Mouse (Mus musculus) intestine, embryonic 16.5 days (tissue): ENCODE measurements around the gene Synj1. TPM values are rescaled to one million over a fixed set of nuclear protein-coding genes. Genes with fewer than 3 reads are reported as not detected.

Experiments
- ATAC-seq: fragments of 200-750 bp; cut with Nextera tagmentation; 2 replicates; pipeline ENCODE4 v1.8.0; 2017; ENCODE audit warnings: moderate TSS enrichment, moderate library complexity
- H3K27ac ChIP-seq: fragments of 300-500 bp; sonication (generic); 2 replicates; pipeline ENCODE4 v1.5.1; 2014; ENCODE audit warnings: mild to moderate bottlenecking, low read length
- H3K27me3 ChIP-seq: fragments of 300-500 bp; sonication (generic); replicated peaks from 2 replicates; pipeline ENCODE4 v1.6.1; 2014; ENCODE audit warnings: low read length, control low read depth, mixed read lengths; ENCODE audit not compliant: control insufficient read depth, insufficient read depth
- H3K36me3 ChIP-seq: fragments of 300-500 bp; sonication (generic); 2 replicates; pipeline ENCODE4 v1.6.1; 2014; ENCODE audit warnings: low read length, control low read depth; ENCODE audit not compliant: control insufficient read depth, insufficient read depth
- H3K4me1 ChIP-seq: fragments of 300-500 bp; sonication (generic); 2 replicates; pipeline ENCODE4 v1.6.1; 2014; ENCODE audit warnings: low read length, control low read depth, mixed read lengths; ENCODE audit not compliant: control insufficient read depth, insufficient read depth
- H3K4me2 ChIP-seq: fragments of 300-500 bp; sonication (generic); 2 replicates; pipeline ENCODE4 v1.6.1; 2014; ENCODE audit warnings: low read depth, low read length, control low read depth
- H3K4me3 ChIP-seq: fragments of 300-500 bp; sonication (generic); 2 replicates; pipeline ENCODE4 v1.5.1; 2014; ENCODE audit warnings: mild to moderate bottlenecking, low read length
- H3K9ac ChIP-seq: fragments of 300-500 bp; sonication (generic); 2 replicates; pipeline ENCODE4 v1.6.1; 2014; ENCODE audit warnings: low read depth, low read length
- H3K9me3 ChIP-seq: fragments of 300-500 bp; sonication (generic); 2 replicates; pipeline ENCODE4 v1.6.1; 2016; ENCODE audit warnings: low read length, control low read depth; ENCODE audit not compliant: control insufficient read depth
- WGBS: fragments of 180-500 bp; shearing (Covaris S2); extraction: QIAGEN DNeasy Blood & Tissue Kit; methylation state at CpG from one replicate; pipeline ENCODE4 v1.1.7; 2014; 5-methylcytosine and 5-hydroxymethylcytosine counted together
- polyA plus RNA-seq: library from polyadenylated mRNA; unstranded; fragments of >200 nt; fragmentation: Nextera tagmentation; extraction: Ambion mirVana; gene quantifications from 2 replicates; pipeline ENCODE4 v1.2.1, GENCODE M21; 2015

Synj1 gene
- polyA plus RNA-seq, 1 experiment from 2014 or later, result 16.5 TPM

DNA sequence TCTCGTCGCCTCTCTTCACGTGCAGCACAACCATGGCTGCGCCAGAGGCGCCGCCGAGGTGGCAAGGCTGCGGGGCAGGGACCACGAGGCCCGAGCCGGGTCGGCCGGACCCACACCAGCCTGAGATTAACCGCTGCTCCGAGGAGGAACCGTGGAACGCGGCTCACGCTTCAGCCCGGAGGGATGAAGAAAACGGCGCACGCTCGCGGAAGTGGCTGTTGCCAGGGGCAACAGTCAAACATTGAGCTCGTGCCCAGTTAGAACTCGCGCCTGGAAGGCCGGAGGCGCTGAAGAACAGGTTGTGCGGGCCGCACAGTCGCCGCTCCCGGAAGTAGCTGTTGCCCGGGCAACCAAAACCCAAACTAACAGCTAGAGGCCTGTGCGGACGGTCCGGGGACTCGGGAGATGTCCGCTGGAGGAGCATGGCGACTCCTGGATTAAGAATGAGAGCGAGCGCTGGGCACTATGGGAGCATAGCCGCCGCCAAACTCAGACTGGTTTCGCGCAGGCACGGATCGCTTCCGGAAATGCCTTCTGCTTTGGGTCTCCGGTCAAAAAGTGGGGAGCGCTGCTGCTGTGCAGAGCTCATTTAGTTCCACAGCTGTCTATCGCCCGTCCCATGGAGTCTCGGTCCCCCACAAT lies 76.3 kb downstream of the Synj1 start, which contains the start of gene Cfap298:
Cfap298 (minus strand) TSS at position 428 of the 642 bp plus-strand sequence.
- H3K27ac ChIP-seq, result peak within 1 kb of the TSS; percentile 86
- peak within 1 kb of the TSS; percentile 82 for H3K9ac ChIP-seq
- peak; percentile 99 for ATAC-seq
- no peaks in the 10 kb centered on the region for H3K36me3 ChIP-seq
- peak within 1 kb of the TSS; percentile 55 for H3K4me2 ChIP-seq
- H3K4me3 ChIP-seq, result peak within 1 kb of the TSS; percentile 91
- under 1% methylated on average over 56 of the region's 56 CpGs for WGBS
- H3K4me1 ChIP-seq, result peaks cover 5% of the 10 kb centered on the region; the same call in 1 of the 2 replicates
- no peaks in the 10 kb centered on the region for H3K9me3 ChIP-seq
- no peaks in the 10 kb centered on the region for H3K27me3 ChIP-seq

DNA sequence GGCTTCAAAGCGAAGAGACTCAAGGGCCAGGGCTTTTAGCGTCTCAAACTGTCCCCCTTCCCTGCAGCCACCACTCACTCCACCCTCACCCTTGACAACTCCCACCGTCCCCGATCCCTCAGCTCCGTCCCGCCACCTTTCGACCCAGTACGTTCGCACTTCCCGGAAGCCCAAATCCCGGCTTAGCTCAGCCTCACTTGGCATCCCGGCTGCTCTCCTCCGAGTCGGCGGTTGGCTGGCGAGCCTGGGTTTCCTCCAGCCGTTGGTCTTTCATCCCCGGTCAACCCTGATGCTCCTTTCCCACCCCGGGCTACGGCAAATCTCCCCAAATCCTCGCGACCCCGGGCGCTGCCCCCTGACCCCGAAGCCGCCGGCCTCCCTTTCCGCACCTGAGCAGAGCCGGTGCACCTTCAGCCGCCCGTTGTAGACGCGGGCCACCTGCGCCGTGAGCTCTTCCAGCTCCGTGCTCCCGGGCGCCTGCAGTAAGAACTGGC lies 76.9 kb downstream of the Synj1 start:
- whole genome bisulfite sequencing, result under 1% methylated on average over 38 of the region's 38 CpGs
- H3K27me3 ChIP-seq, result no peaks in the 10 kb centered on the region
- H3K4me3 ChIP-seq, result peak overlapping the region; percentile 91
- peak overlapping the region; percentile 86 for H3K27ac ChIP-seq
- H3K9ac ChIP-seq, result peak overlapping the region; percentile 82
- peaks cover 5% of the 10 kb centered on the region; the same call in 1 of the 2 replicates for H3K4me1 ChIP-seq
- peak overlapping the region; percentile 55 for H3K4me2 ChIP-seq
- H3K36me3 ChIP-seq, result no peaks in the 10 kb centered on the region
- no peaks in the 10 kb centered on the region for H3K9me3 ChIP-seq
- ATAC-seq, result peak; percentile 83

DNA sequence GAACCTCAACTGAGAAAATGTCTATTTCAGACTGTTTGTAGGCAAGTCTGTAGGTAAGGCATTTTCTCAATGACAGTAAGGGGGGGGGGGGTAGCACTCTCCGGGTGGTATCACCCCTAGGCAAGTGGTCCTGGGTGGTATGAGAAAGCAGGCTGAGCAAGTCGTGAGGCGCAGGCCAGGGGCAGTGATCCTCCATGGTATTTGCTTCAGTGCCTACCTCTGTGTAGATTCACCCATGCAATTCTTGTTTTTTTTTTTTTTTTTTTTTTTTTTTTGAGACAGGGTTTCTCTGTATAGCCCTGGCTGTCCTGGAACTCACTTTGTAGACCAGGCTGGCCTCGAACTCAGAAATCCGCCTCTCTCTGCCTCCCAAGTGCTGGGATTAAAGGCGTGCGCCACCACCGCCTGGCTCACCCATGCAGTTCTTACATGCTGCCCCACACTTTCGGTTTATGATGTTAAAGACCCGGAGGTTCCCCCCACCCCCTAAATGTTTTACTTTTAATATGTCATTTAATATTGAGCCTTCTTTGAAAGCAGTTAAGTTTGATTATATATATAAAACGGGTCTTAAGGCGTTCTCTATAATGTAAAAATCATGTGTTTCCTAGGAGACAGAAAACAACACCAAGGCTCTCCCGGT lies 77.5 kb downstream of the Synj1 start:
- no peak for ATAC-seq
- Histone ChIP-seq H3K9ac (peak overlapping the region; percentile 82), H3K4me3 (peak overlapping the region; percentile 91), H3K9me3 (no peaks in the 10 kb centered on the region), H3K4me2 (peak overlapping the region; percentile 55), H3K36me3 (peaks cover 2% of the 10 kb centered on the region; the same call in 1 of the 2 replicates), H3K27me3 (no peaks in the 10 kb centered on the region), H3K27ac (peak overlapping the region; percentile 86), H3K4me1 (peaks cover 5% of the 10 kb centered on the region; the same call in 1 of the 2 replicates)
- 29% methylated on average over 13 of the region's 13 CpGs for WGBS

DNA sequence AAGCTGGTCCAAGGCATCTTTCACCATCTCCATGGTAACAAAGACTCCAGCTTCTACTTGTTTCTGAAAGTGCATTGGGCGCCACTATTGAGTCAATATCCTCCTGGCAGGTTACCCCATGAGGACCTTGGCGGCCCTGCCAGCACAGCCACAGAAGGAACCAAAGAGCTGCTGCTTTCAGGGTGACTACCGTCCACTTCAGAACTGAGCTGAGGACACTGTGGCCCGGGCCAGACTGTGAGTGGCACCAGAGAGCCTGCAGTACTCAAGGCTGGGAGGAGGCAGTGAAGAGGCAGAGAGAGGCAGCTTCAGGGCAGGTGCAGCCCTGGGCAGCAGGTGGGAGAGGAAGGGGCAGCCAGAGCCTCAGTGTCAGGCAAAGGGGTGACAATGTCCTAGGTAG lies 83.7 kb downstream of the Synj1 start:
- Histone ChIP-seq H3K9me3 (no peaks in the 10 kb centered on the region), H3K4me2 (no peak overlapping the region), H3K9ac (no peak overlapping the region), H3K4me1 (no peaks in the 10 kb centered on the region), H3K4me3 (no peak overlapping the region), H3K27ac (no peak overlapping the region), H3K27me3 (no peaks in the 10 kb centered on the region), H3K36me3 (peaks cover 4% of the 10 kb centered on the region; the same call in 1 of the 2 replicates)
- no peak for ATAC-seq
- 87% methylated on average over 4 of the region's 4 CpGs for WGBS

DNA sequence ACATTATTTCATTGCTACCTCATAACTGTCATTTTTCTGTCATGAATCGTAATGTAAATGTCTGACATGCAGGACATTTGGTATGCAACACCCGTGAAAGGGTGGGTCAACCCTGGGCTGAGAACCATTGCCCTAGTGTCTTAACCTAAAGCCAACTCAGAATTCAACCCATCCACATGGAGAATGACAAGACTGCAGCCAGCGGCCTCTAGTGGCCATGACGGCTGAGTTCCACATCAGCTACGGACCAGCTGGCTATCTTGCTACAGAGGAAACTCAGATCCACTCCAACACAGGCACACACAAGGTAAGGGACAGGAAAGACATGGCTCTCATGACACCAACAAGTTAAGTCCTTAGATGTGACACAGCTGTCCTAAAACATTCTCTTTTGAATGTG lies 85.6 kb downstream of the Synj1 start:
- H3K27ac ChIP-seq, result no peak overlapping the region
- H3K9me3 ChIP-seq, result no peaks in the 10 kb centered on the region
- WGBS, result 22% methylated on average over 5 of the region's 5 CpGs
- no peak overlapping the region for H3K4me3 ChIP-seq
- peaks cover 4% of the 10 kb centered on the region; the same call in 1 of the 2 replicates for H3K36me3 ChIP-seq
- H3K4me2 ChIP-seq, result no peak overlapping the region
- no peak overlapping the region for H3K9ac ChIP-seq
- H3K4me1 ChIP-seq, result no peaks in the 10 kb centered on the region
- no peaks in the 10 kb centered on the region for H3K27me3 ChIP-seq
- ATAC-seq, result peak; percentile 64

DNA sequence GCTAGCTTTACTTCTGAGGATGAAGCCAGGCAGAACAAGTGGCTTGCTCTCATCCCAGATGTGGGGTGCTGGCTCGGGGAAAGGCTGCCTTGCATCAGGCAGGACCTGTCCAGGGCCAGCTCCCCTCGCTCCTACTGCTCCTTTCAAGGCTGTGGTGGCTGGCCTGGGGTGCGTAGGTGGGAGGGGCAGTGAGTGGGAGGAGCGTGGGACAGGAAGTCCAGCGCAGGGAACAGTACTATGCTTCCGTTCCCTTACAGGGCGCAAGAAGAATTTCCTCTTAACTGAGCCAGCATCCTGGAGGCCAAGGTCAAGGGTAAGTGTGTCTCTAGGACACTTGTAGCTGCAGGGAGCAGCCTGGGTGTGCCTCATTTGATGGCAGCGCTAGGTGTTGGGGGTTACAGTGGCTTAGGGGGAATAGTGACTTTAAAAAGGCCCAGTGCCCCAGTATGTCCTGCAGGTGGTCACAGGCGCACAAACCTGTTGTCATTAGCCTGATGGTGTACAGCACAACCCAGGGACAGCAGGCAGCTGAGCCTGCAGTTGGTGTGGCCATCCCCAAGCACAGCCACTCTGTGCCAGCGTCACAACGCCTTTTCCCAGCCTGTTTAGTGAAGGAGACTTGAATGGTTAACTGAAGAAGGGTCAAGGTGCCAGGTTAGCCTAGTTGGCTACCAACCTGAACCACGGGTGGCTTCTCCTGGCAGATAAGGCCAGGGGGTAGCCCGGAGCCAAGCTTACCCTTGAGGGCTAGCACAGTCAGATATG lies 86.3 kb downstream of the Synj1 start:
- no peak overlapping the region for H3K27ac ChIP-seq
- H3K9me3 ChIP-seq, result no peaks in the 10 kb centered on the region
- ATAC-seq, result no peak
- H3K4me1 ChIP-seq, result no peaks in the 10 kb centered on the region
- H3K27me3 ChIP-seq, result no peaks in the 10 kb centered on the region
- 86% methylated on average over 13 of the region's 13 CpGs for WGBS
- no peak overlapping the region for H3K9ac ChIP-seq
- no peak overlapping the region for H3K4me2 ChIP-seq
- H3K36me3 ChIP-seq, result peaks cover 4% of the 10 kb centered on the region; the same call in 1 of the 2 replicates
- H3K4me3 ChIP-seq, result no peak overlapping the region

DNA sequence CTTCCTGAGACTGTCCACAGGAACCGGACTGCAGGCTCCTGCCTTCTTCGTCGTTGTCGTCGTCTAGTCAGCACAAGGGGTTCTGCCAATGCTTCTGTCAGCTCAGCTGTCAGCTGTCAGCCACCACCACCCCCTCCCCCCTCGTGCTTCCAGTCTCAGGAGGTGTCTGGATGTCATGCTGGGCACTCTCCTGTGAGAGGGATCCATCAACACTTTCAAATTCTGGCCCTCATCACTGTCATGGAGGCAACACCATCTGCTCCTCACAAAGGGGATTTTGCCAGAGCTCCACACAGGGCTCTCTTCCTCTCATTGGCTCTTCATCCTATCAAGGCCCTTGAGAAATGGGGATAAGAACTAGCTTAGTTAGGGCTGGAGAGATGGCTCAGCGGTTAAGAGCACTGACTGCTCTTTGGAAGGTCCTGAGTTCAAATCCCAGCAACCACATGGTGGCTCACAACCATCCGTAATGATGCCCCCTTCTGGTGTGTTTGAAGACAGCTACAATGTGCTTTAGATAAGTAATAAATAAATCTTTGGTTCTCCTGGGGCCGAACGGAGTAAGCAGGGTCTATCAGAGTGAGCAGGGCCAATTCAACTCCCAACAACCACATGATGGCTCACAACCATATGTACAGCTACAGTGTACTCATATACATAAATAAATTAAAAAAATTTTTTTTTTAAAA lies 89.5 kb downstream of the Synj1 start:
- no peak for ATAC-seq
- H3K27ac ChIP-seq, result no peak overlapping the region
- WGBS, result 46% methylated on average over 10 of the region's 10 CpGs
- no peaks in the 10 kb centered on the region for H3K36me3 ChIP-seq
- H3K9me3 ChIP-seq, result no peaks in the 10 kb centered on the region
- H3K4me2 ChIP-seq, result no peak overlapping the region
- no peak overlapping the region for H3K9ac ChIP-seq
- no peak overlapping the region for H3K4me3 ChIP-seq
- H3K4me1 ChIP-seq, result no peaks in the 10 kb centered on the region
- no peaks in the 10 kb centered on the region for H3K27me3 ChIP-seq

DNA sequence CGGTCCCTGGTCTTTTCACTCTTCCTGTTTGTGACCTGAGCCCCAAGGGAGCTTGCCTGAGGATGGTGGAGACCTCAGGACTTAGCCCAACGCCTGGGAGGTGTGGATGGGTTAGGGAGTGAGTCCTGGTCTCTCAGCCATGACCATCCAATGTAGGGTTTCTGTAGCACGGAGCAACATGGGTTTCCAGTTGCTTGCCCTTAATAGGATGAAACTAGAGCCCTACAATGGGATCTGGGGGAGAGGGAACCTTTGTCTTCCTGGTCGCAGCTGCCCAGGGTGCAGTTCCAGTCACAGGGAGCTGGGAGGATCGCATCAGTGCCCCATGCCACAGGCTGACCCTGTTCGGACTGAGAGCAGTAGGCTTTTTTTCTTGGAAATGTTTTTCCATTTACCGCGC lies 94.0 kb downstream of the Synj1 start:
- Histone ChIP-seq H3K9ac (no peak overlapping the region), H3K36me3 (no peaks in the 10 kb centered on the region), H3K4me2 (no peak overlapping the region), H3K27me3 (no peaks in the 10 kb centered on the region), H3K4me1 (no peaks in the 10 kb centered on the region), H3K27ac (no peak overlapping the region), H3K4me3 (no peak overlapping the region), H3K9me3 (no peaks in the 10 kb centered on the region)
- WGBS, result 77% methylated on average over 8 of the region's 8 CpGs
- ATAC-seq, result no peak
